Mouse (Mus musculus): ENCODE measurements around the gene Adi1. TPM values are rescaled to one million over a fixed set of nuclear protein-coding genes. Genes with fewer than 3 reads are reported as not detected.

Gene Adi1
- total RNA-seq, 2 experiments from 2014 or later = 4.9 to 33.6 TPM

Other genes with a start within 250 kb of the Adi1 start
- gene Dcdc2c, start 122.8 kb upstream of the Adi1 start, total RNA-seq (2015; ENCODE audit: low replicate concordance) = not detected in 2 replicates
- gene Dcdc2c, start 122.8 kb upstream of the Adi1 start, total RNA-seq (2017; ENCODE audit: low replicate concordance) = not detected in 2 replicates
- gene Allc, start 92.7 kb upstream of the Adi1 start, total RNA-seq (2015; ENCODE audit: low replicate concordance) = not detected in 2 replicates
- not detected in 2 replicates for gene Allc, start 92.7 kb upstream of the Adi1 start, total RNA-seq (2017; ENCODE audit: low replicate concordance)
- 1.0 TPM in 1 of 2 replicates, not detected in the other for gene Colec11, start 51.9 kb upstream of the Adi1 start, total RNA-seq (2015; ENCODE audit: low replicate concordance)
- gene Colec11, start 51.9 kb upstream of the Adi1 start, total RNA-seq (2017; ENCODE audit: low replicate concordance) = not detected in 2 replicates
- 581 and 663 TPM in 2 replicates for gene Rps7, start 39.3 kb upstream of the Adi1 start, total RNA-seq (2015; ENCODE audit: low replicate concordance)
- 566 and 639 TPM in 2 replicates for gene Rps7, start 39.3 kb upstream of the Adi1 start, total RNA-seq (2017; ENCODE audit: low replicate concordance)
- 2.1 and 10.4 TPM in 2 replicates for gene Rnaseh1, start 25.6 kb upstream of the Adi1 start, total RNA-seq (2015; ENCODE audit: low replicate concordance)
- gene Rnaseh1, start 25.6 kb upstream of the Adi1 start, total RNA-seq (2017; ENCODE audit: low replicate concordance) = 7.6 and 9.3 TPM in 2 replicates
- gene Trappc12, start 75.2 kb downstream of the Adi1 start, total RNA-seq (2015; ENCODE audit: low replicate concordance) = 6.9 and 13.0 TPM in 2 replicates
- 13.1 and 13.7 TPM in 2 replicates for gene Trappc12, start 75.2 kb downstream of the Adi1 start, total RNA-seq (2017; ENCODE audit: low replicate concordance)
- 15.3 and 41.1 TPM in 2 replicates for gene Eipr1, start 76.6 kb downstream of the Adi1 start, total RNA-seq (2015; ENCODE audit: low replicate concordance)
- 20.8 and 21.6 TPM in 2 replicates for gene Eipr1, start 76.6 kb downstream of the Adi1 start, total RNA-seq (2017; ENCODE audit: low replicate concordance)

Data from erythroblast, adult 5-6 weeks (primary cell).